Mouse (Mus musculus) intestine, embryonic 15.5 days (tissue): ENCODE measurements around the gene Tpm4. TPM values are rescaled to one million over a fixed set of nuclear protein-coding genes. Genes with fewer than 3 reads are reported as not detected.
A peak's percentile ranks its signal among the peaks of the same experiment; 100 is the strongest.

Source experiments
- ATAC-seq: fragments of 200-750 bp; cut with Nextera tagmentation; 2 replicates; pipeline ENCODE4 v1.8.0; 2017; ENCODE audit warnings: moderate TSS enrichment, moderate library complexity
- H3K27ac ChIP-seq: fragments of 300-500 bp; sonication (generic); 2 replicates; pipeline ENCODE4 v1.5.1; 2015; ENCODE audit warnings: mild to moderate bottlenecking, inconsistent platforms
- H3K27me3 ChIP-seq: fragments of 300-500 bp; sonication (generic); replicated peaks from 2 replicates; pipeline ENCODE4 v1.6.1; 2015; ENCODE audit warnings: inconsistent platforms
- H3K36me3 ChIP-seq: fragments of 300-500 bp; sonication (generic); 2 replicates; pipeline ENCODE4 v1.6.1; 2015; ENCODE audit warnings: inconsistent platforms
- H3K4me1 ChIP-seq: fragments of 300-500 bp; sonication (generic); replicated peaks from 2 replicates; pipeline ENCODE4 v1.6.1; 2015; ENCODE audit warnings: inconsistent platforms
- H3K4me2 ChIP-seq: fragments of 300-500 bp; sonication (generic); replicated peaks from 2 replicates; pipeline ENCODE4 v1.6.1; 2015; ENCODE audit warnings: mild to moderate bottlenecking, inconsistent platforms
- H3K4me3 ChIP-seq: fragments of 300-500 bp; sonication (generic); replicated peaks from 2 replicates; pipeline ENCODE4 v1.5.1; 2015; ENCODE audit warnings: inconsistent platforms
- H3K9ac ChIP-seq: fragments of 300-500 bp; sonication (generic); 2 replicates; pipeline ENCODE4 v1.6.1; 2015; ENCODE audit warnings: inconsistent platforms
- H3K9me3 ChIP-seq: fragments of 300-500 bp; sonication (generic); 2 replicates; pipeline ENCODE4 v1.6.1; 2016; ENCODE audit warnings: inconsistent platforms
- WGBS: fragments of 180-500 bp; shearing (Covaris S2); methylation state at CpG from one replicate; pipeline ENCODE4 v1.1.7; 2015; 5-methylcytosine and 5-hydroxymethylcytosine counted together
- polyA plus RNA-seq: library from polyadenylated mRNA; unstranded; fragments of >200 nt; fragmentation: Nextera tagmentation; extraction: Ambion mirVana; gene quantifications from 2 replicates; pipeline ENCODE4 v1.2.1, GENCODE M21; 2015

Tpm4 gene
- polyA plus RNA-seq, 1 experiment from 2014 or later, result 589 TPM

- Histone ChIP-seq H3K9me3 (no peaks in the 10 kb centered on the region), H3K4me1 (no peaks in the 10 kb centered on the region), H3K36me3 (peaks cover 43% of the 10 kb centered on the region), H3K27ac (no peak overlapping the region), H3K9ac (no peak overlapping the region), H3K4me3 (no peak overlapping the region), H3K27me3 (no peaks in the 10 kb centered on the region), H3K4me2 (no peak overlapping the region)
- 80% methylated on average over 3 of the region's 3 CpGs for WGBS
- peak; percentile 79 for ATAC-seq
Observed at GRCm38 (mm10) chr8:72169681-72170249, 35.0 kb downstream of the Tpm4 start.

GRCm38 (mm10) chr8:72177346-72177925 is 42.7 kb downstream of the Tpm4 start:
- H3K4me1 ChIP-seq, result no peaks in the 10 kb centered on the region
- no peaks in the 10 kb centered on the region for H3K27me3 ChIP-seq
- no peak overlapping the region for H3K4me3 ChIP-seq
- peaks cover 54% of the 10 kb centered on the region for H3K36me3 ChIP-seq
- no peak overlapping the region for H3K27ac ChIP-seq
- H3K9ac ChIP-seq, result no peak overlapping the region
- no peak overlapping the region for H3K4me2 ChIP-seq
- H3K9me3 ChIP-seq, result no peaks in the 10 kb centered on the region
- peak; percentile 57 for ATAC-seq
- 69% methylated on average over 5 of the region's 5 CpGs for WGBS

- no peaks in the 10 kb centered on the region for H3K27me3 ChIP-seq
- no peak overlapping the region for H3K4me2 ChIP-seq
- 0 out of 2 replicates have a peak, but pooled peaks have one; percentile 49 for ATAC-seq
- H3K4me1 ChIP-seq, result no peaks in the 10 kb centered on the region
- H3K27ac ChIP-seq, result no peak overlapping the region
- no peaks in the 10 kb centered on the region for H3K9me3 ChIP-seq
- no peak overlapping the region for H3K9ac ChIP-seq
- WGBS, result 77% methylated on average over 2 of the region's 2 CpGs
- H3K4me3 ChIP-seq, result no peak overlapping the region
- peaks cover 11% of the 10 kb centered on the region for H3K36me3 ChIP-seq
Observed at GRCm38 (mm10) chr8:72183554-72184202, 48.9 kb downstream of the Tpm4 start.

- no peaks in the 10 kb centered on the region for H3K36me3 ChIP-seq
- no peaks in the 10 kb centered on the region for H3K4me1 ChIP-seq
- H3K4me3 ChIP-seq, result no peak overlapping the region
- H3K27ac ChIP-seq, result no peak overlapping the region
- no peak overlapping the region for H3K4me2 ChIP-seq
- no peak overlapping the region for H3K9ac ChIP-seq
- 89% methylated on average over 2 of the region's 2 CpGs for WGBS
- no peaks in the 10 kb centered on the region for H3K27me3 ChIP-seq
- no peak for ATAC-seq
- H3K9me3 ChIP-seq, result no peaks in the 10 kb centered on the region
Observed at GRCm38 (mm10) chr8:72187793-72188331, 53.1 kb downstream of the Tpm4 start.

GRCm38 (mm10) chr8:72189417-72190214 is 54.8 kb downstream of the Tpm4 start, which contains the start of gene Hsh2d:
Gene Hsh2d (plus strand): TSS chr8:72189638.
- peak within 1 kb of the TSS; percentile 66 for H3K27ac ChIP-seq
- no peaks in the 10 kb centered on the region for H3K27me3 ChIP-seq
- peak within 1 kb of the TSS; percentile 37 for H3K4me2 ChIP-seq
- WGBS, result 56% methylated on average over 12 of the region's 12 CpGs
- ATAC-seq, result peak; percentile 83
- no peaks in the 10 kb centered on the region for H3K4me1 ChIP-seq
- no peaks in the 10 kb centered on the region for H3K36me3 ChIP-seq
- H3K9me3 ChIP-seq, result no peaks in the 10 kb centered on the region
- no peak within 1 kb of the TSS for H3K9ac ChIP-seq
- H3K4me3 ChIP-seq, result peak within 1 kb of the TSS; percentile 14; the same call in 1 of the 2 replicates

- 71% methylated on average over 2 of the region's 2 CpGs for WGBS
- no peaks in the 10 kb centered on the region for H3K9me3 ChIP-seq
- no peaks in the 10 kb centered on the region for H3K27me3 ChIP-seq
- H3K4me2 ChIP-seq, result peak overlapping the region; percentile 37
- 0 out of 2 replicates have a peak overlapping the region, but pooled peaks have one; percentile 14 for H3K4me3 ChIP-seq
- no peaks in the 10 kb centered on the region for H3K36me3 ChIP-seq
- no peaks in the 10 kb centered on the region for H3K4me1 ChIP-seq
- no peak overlapping the region for H3K9ac ChIP-seq
- peak overlapping the region; percentile 66; the same call in 1 of the 2 replicates for H3K27ac ChIP-seq
- ATAC-seq, result no peak
Observed at GRCm38 (mm10) chr8:72190215-72190539, 55.4 kb downstream of the Tpm4 start.

- H3K36me3 ChIP-seq, result no peaks in the 10 kb centered on the region
- ATAC-seq, result no peak
- no peaks in the 10 kb centered on the region for H3K27me3 ChIP-seq
- no peak overlapping the region for H3K9ac ChIP-seq
- H3K4me1 ChIP-seq, result no peaks in the 10 kb centered on the region
- H3K4me2 ChIP-seq, result no peak overlapping the region
- H3K4me3 ChIP-seq, result no peak overlapping the region
- no peaks in the 10 kb centered on the region for H3K9me3 ChIP-seq
- H3K27ac ChIP-seq, result no peak overlapping the region
Observed at GRCm38 (mm10) chr8:72192065-72192464, 57.3 kb downstream of the Tpm4 start.

- 68% methylated on average over 8 of the region's 8 CpGs for WGBS
Observed at GRCm38 (mm10) chr8:72197997-72198396, 63.2 kb downstream of the Tpm4 start.

More at GRCm38 (mm10) chr8:72197997-72198396, 63.2 kb downstream of the Tpm4 start:
- ATAC-seq, result no peak
- Histone ChIP-seq H3K9ac (no peak overlapping the region), H3K4me3 (no peak overlapping the region), H3K36me3 (no peaks in the 10 kb centered on the region), H3K27ac (no peak overlapping the region), H3K27me3 (no peaks in the 10 kb centered on the region), H3K4me2 (no peak overlapping the region), H3K4me1 (no peaks in the 10 kb centered on the region), H3K9me3 (0 out of 2 replicates have a peak, but pooled peaks cover 8% of the 10 kb centered on the region)

Other genes with a start within 250 kb of the Tpm4 start
- 3.8 and 4.4 TPM in 2 replicates for gene Zfp882, start 226.4 kb upstream of the Tpm4 start, polyA plus RNA-seq
- 18.4 and 20.0 TPM in 2 replicates for gene Zfp617, start 226.3 kb upstream of the Tpm4 start, polyA plus RNA-seq
- 20.7 and 23.3 TPM in 2 replicates for gene Zfp961, start 183.9 kb upstream of the Tpm4 start, polyA plus RNA-seq
- gene Cyp4f18, start 125.3 kb upstream of the Tpm4 start, polyA plus RNA-seq, result 2.6 and 2.8 TPM in 2 replicates
- not detected in 2 replicates for gene Olfr372, start 93.8 kb upstream of the Tpm4 start, polyA plus RNA-seq
- 0.05 and 0.09 TPM in 2 replicates for gene Olfr373, start 51.8 kb upstream of the Tpm4 start, polyA plus RNA-seq
- gene Olfr374, start 27.9 kb upstream of the Tpm4 start, polyA plus RNA-seq, result 0.01 and 0.04 TPM in 2 replicates
- 149 and 159 TPM in 2 replicates for gene Rab8a, start 26.2 kb downstream of the Tpm4 start, polyA plus RNA-seq
- gene Hsh2d, start 54.7 kb downstream of the Tpm4 start, polyA plus RNA-seq, result 1.5 and 2.0 TPM in 2 replicates
- gene Cib3, start 77.9 kb downstream of the Tpm4 start, polyA plus RNA-seq, result not detected in 2 replicates
- gene Gm11034, start 78.7 kb downstream of the Tpm4 start, polyA plus RNA-seq, result not detected in 2 replicates
- gene Fam32a, start 84.8 kb downstream of the Tpm4 start, polyA plus RNA-seq, result 70.9 and 72.8 TPM in 2 replicates
- gene Ap1m1, start 105.0 kb downstream of the Tpm4 start, polyA plus RNA-seq, result 96.6 and 104 TPM in 2 replicates
- 21.5 and 24.3 TPM in 2 replicates for gene Gm10282, start 170.3 kb downstream of the Tpm4 start, polyA plus RNA-seq
- 6.6 and 7.2 TPM in 2 replicates for gene Klf2, start 184.1 kb downstream of the Tpm4 start, polyA plus RNA-seq